Mouse (Mus musculus) myocyte (in vitro differentiated cells): Measurements from ENCODE around the gene Upb1.

Experiments
- MAX ChIP-seq: IDR thresholded peaks from one replicate; pipeline ENCODE4 v1.6.1; 2011; ENCODE audit warnings: low read depth, mild to moderate bottlenecking, control low read depth
- POLR2A ChIP-seq: IDR thresholded peaks from one replicate; pipeline ENCODE4 v1.6.1; 2011; ENCODE audit warnings: low read depth, mild to moderate bottlenecking, control low read depth, moderate library complexity; ENCODE audit not compliant: insufficient read length
- TCF12 ChIP-seq: IDR thresholded peaks from one replicate; pipeline ENCODE4 v1.6.1; 2011; ENCODE audit warnings: mild to moderate bottlenecking, control low read depth; ENCODE audit not compliant: poor library complexity, insufficient read depth, severe bottlenecking
- USF1 ChIP-seq: IDR thresholded peaks from one replicate; pipeline ENCODE4 v1.6.1; 2011; ENCODE audit warnings: low read depth, mild to moderate bottlenecking, control low read depth, moderate library complexity

- TF ChIP-seq POLR2A (no peak), USF1 (no peak), MAX (no peak), TCF12 (no peak)
Measured at GRCm38 (mm10) chr10:75390156-75390555, 10.8 kb upstream of the Upb1 start.
